Mouse (Mus musculus): ENCODE results near the gene Cntnap2.

The Cntnap2 gene

GRCm38 (mm10) chr6:45938263-45938662 lies 879.1 kb downstream of the Cntnap2 start:
- DNase-seq (ENCODE audit: low spot score) = no peak

- no peak for DNase-seq (ENCODE audit: low spot score)
Observed at GRCm38 (mm10) chr6:45938775-45939174, 879.6 kb downstream of the Cntnap2 start.

- no peak for DNase-seq (ENCODE audit: low spot score)
Observed at GRCm38 (mm10) chr6:45945144-45945985, 886.2 kb downstream of the Cntnap2 start.

GRCm38 (mm10) chr6:45954773-45955172 lies 895.6 kb downstream of the Cntnap2 start:
- no peak for DNase-seq (ENCODE audit: low spot score)

- DNase-seq (ENCODE audit: low spot score) = no peak
Observed at GRCm38 (mm10) chr6:45964494-45964893, 905.3 kb downstream of the Cntnap2 start.

- DNase-seq (ENCODE audit: low spot score) = no peak
Observed at GRCm38 (mm10) chr6:45974471-45975154, 915.5 kb downstream of the Cntnap2 start.

- no peak for DNase-seq (ENCODE audit: low spot score)
Observed at GRCm38 (mm10) chr6:45979171-45979570, 920.0 kb downstream of the Cntnap2 start.

- peak; percentile 22 for DNase-seq (ENCODE audit: low spot score)
Observed at GRCm38 (mm10) chr6:45988051-45988450, 928.9 kb downstream of the Cntnap2 start.

GRCm38 (mm10) chr6:45991086-45991485 lies 931.9 kb downstream of the Cntnap2 start:
- DNase-seq (ENCODE audit: low spot score) = no peak

- DNase-seq (ENCODE audit: low spot score) = no peak
Observed at GRCm38 (mm10) chr6:46022515-46023143, 963.5 kb downstream of the Cntnap2 start.

- no peak for DNase-seq (ENCODE audit: low spot score)
Observed at GRCm38 (mm10) chr6:46031821-46032594, 972.9 kb downstream of the Cntnap2 start.

- peak; percentile 53 for DNase-seq (ENCODE audit: low spot score)
Observed at GRCm38 (mm10) chr6:46033108-46033507, 974.0 kb downstream of the Cntnap2 start.

GRCm38 (mm10) chr6:46040671-46041070 lies 981.5 kb downstream of the Cntnap2 start:
- peak; percentile 9 for DNase-seq (ENCODE audit: low spot score)

- DNase-seq (ENCODE audit: low spot score) = no peak
Observed at GRCm38 (mm10) chr6:46080236-46080635, 1021.1 kb downstream of the Cntnap2 start.

GRCm38 (mm10) chr6:46081432-46081831 lies 1022.3 kb downstream of the Cntnap2 start:
- no peak for DNase-seq (ENCODE audit: low spot score)

GRCm38 (mm10) chr6:46143189-46143841 lies 1084.2 kb downstream of the Cntnap2 start:
- DNase-seq (ENCODE audit: low spot score) = no peak

GRCm38 (mm10) chr6:46166837-46167236 lies 1107.7 kb downstream of the Cntnap2 start:
- DNase-seq (ENCODE audit: low spot score) = no peak

GRCm38 (mm10) chr6:46197298-46197697 lies 1138.1 kb downstream of the Cntnap2 start:
- no peak for DNase-seq (ENCODE audit: low spot score)

- no peak for DNase-seq (ENCODE audit: low spot score)
Observed at GRCm38 (mm10) chr6:46201828-46202227, 1142.7 kb downstream of the Cntnap2 start.

- DNase-seq (ENCODE audit: low spot score) = no peak
Observed at GRCm38 (mm10) chr6:46205531-46205930, 1146.4 kb downstream of the Cntnap2 start.

- DNase-seq (ENCODE audit: low spot score) = no peak
Observed at GRCm38 (mm10) chr6:46232889-46233288, 1173.7 kb downstream of the Cntnap2 start.
